Mouse (Mus musculus) frontal cortex, postnatal 36 days (tissue): Measurements from ENCODE around the gene Cenpu.

ENCODE experiments used
- DNase-seq, 2 experiments: peaks; one replicate each; pipeline ENCODE4 v3.0.0; 2022; ENCODE audit warnings: low spot score in 2 of 2

Cenpu gene

GRCm38 (mm10) chr8:46599314-46599904 lies 47.6 kb downstream of the Cenpu start:
- DNase-seq, result no peak

DNA sequence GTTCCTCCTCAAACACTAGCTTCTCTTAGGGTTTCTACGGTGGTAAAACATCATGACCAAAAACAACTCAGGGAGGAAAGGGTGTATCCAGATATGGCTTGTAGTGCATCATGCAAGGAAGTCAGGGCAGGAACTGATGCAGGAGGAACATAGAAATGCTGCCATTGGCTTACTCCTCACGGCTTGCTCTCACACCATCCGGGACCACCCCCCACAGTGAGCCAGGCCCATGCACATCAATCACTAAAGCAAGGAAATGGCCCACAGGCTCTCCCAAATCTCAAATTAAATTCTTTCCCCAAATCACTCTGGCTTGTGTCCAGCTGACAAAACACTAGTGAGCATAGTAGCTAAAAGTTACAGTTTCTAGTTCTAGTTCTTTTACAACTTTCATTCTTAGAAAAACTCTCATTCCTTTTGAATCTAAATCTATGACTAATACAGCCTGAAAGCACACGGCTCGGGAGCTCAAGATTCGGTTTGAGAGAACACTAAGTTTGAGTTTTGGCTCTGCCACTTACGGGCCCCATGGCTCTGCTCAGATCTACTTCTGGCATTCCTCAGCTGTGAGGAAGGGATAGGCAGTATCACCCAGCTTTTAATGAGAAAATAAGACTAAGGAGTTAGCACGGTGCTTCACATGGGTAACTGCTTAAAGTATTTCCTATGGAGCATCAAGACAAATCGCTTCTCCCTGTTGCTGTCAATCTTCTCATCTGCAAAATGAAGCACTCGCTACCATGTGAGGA lies 49.3 kb downstream of the Cenpu start:
- DNase-seq, result no peak

DNA sequence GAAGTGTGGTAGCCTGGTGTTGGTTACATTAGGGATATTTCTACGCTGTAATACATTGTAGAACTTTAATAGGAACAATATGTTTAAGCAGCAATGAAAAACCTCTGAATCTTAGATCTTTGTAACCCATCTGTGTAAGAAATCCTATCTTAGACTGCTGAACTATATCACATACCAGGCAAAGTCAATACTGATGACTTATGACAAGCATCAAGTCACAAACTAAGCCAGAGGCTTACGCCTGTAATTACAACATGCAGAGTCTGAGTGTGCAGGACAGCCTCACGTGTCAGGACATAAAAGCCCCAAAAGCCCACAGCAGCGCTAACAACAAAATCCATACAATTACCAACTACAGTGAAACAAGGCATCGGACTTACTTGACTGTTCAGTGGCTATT lies 51.8 kb downstream of the Cenpu start:
- no peak for DNase-seq

GRCm38 (mm10) chr8:46606930-46607329 lies 55.1 kb downstream of the Cenpu start:
- no peak for DNase-seq

- DNase-seq, result no peak
Observed at GRCm38 (mm10) chr8:46611557-46611956, 59.7 kb downstream of the Cenpu start.

DNA sequence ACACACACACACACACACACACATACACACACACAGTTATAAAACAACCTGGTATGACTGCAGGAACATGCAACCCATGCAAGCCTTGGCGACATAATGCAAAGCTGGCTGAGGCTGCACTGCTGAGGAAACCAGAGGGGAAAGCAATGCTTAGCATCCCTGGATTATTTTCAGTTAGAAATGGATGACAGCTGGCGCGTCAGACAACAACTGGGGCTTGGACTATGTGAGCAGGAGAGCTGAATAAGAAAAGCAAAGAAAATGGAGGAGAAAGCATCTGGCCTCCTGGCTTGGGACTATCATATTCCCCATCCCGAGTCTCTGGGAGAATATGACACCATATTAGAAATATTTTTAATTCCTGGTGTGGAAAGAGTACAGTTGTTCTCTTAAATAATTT lies 61.1 kb downstream of the Cenpu start:
- DNase-seq, result peak in 1 of 2 experiments; percentile 29

GRCm38 (mm10) chr8:46613377-46613776 lies 61.5 kb downstream of the Cenpu start:
- peak in 1 of 2 experiments; percentile 15 for DNase-seq

GRCm38 (mm10) chr8:46615936-46616335 lies 64.1 kb downstream of the Cenpu start:
- no peak for DNase-seq

- DNase-seq, result peak; percentile 90 to 91
Observed at GRCm38 (mm10) chr8:46616879-46617689, 65.3 kb downstream of the Cenpu start, which contains the start of the genes Primpol and Casp3. Gene Primpol (minus strand): TSS chr8:46617212. Gene Casp3 (plus strand): TSS chr8:46617291.

DNA sequence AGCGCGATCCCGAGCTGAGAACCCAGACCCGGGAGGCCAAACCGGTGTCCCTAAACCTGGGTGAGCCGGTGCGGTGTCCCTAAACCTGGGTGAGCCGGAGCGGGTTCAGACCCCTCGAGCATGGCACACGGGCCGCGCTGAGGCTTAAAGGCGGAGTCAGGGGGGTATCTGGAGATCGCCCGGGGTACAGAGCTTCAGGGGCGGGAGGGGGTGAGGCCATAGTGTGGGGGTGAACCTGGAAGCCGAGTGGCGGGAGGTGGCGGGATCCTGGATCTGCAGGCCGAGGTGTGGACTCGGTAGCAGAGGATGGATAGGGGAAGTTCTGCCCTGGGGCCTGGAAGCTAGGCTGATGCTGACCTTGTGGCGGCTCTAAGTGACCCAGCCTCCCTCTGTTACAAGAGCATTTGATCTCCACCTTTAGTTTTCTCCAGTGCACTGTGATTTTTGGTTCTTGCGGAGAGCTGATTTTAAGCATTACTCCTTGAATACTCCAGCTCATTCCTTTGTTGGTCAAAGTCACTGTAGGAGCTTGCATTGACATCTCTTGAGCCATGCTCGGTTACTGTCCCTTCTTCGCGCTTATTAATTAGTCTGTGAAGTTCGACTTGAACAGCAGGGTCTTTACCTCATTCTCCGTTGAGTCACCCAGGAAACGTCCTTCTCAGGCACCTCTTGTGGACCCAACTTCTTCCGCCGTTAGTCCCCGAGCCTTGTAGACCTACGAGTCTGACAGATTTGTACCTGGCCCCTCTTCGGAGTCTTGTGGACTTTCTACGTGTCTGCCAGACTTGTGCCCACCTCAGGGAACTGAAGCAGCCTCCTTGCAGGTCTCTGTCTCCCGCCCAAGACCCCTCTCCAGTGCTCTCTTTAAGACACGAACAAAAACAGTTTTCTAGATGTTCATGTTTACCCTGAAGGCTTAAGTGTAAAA lies 66.1 kb downstream of the Cenpu start:
- peak; percentile 16 to 18 for DNase-seq

DNA sequence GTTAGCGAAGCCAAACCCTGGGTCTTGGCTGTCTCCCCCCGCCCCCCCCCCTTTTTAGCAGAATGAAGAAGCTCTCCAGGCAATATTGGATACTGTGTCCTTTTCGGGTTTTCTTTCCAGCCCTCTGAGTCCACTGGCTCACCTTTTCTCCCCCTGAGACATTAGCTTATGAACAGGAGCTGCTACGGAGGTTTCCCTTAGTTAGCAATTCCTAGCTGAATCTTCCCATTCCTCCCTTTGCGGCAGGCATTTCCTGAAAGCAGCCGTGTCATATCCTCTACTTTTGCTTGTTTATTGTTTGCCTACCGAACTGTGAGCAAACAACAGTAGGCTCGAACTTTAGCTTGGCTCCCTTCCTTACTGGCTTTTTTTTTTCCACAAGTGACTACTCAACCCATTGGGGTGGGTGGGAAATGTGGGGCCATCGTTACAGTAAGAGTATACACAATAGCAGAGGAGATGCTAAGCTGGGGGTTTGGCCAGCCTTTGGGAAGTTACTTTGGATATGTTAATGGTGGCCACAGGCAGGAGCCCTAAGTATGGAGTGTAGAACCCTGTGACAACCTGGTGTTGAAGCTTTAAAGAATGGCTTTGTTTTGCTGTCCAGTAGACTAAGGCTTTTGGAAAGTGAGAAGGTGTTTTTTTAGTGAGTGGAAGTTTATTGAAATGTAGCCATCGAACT lies 67.0 kb downstream of the Cenpu start:
- DNase-seq, result no peak

DNA sequence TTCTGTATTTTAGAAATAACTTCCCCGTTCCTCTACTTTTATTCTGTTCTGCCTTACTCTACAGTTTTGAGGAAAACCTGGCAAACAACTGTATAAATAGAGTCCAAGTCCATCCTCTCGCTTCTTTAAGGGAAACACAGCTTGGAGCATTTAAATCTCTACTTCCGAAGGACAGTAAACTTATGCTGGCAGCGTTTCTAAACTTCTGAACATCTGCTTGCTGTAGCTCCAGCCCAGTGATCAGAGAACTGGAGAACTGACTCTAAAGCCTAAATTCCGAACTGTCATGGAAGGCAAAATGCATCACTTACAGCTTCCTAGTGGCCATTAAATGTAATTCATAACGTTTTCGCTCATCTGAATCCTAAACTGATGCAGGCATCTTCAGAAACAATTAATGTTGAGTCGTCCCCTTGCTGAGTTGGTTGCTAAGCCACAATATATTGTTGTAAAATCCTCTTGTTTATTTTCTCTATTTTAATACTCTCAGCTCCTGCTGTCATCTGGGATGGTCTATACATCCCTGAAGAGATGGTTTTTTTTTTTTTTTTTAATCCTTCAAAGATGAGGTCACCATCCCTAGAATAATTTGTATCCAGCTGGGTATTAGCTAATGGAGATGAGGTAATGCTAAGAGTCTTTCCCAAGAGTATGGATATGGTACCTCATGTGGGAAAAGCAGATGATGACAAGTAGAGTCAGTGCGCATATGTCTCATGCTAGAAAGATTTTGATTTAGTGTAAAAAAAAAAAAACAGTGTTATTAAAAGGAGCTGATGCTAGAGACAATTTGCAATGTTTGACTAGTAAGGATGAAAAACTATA lies 70.8 kb downstream of the Cenpu start:
- DNase-seq, result no peak

- DNase-seq, result no peak
Observed at GRCm38 (mm10) chr8:46625166-46625565, 73.3 kb downstream of the Cenpu start.

GRCm38 (mm10) chr8:46626642-46627041 lies 74.8 kb downstream of the Cenpu start:
- DNase-seq, result no peak

DNA sequence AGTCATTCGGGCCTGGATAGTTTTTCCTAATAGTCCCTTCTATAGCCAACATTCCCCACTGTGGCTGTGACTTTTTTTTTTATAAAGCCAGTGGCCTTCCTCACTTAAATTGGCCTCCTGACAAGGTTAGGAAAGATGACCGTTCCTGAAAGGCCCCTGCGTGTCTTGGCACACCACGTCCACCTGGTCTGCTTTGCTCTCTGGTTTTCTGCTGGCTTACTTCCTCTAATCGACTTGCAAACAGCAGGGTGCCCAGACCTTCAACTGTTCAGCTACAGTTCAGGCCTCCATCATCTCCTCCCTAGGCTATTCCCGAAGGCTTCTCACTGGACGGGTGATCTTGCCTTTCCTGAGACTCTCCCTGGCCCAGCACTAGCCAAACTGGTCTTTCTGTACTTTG lies 76.1 kb downstream of the Cenpu start:
- DNase-seq, result no peak

DNA sequence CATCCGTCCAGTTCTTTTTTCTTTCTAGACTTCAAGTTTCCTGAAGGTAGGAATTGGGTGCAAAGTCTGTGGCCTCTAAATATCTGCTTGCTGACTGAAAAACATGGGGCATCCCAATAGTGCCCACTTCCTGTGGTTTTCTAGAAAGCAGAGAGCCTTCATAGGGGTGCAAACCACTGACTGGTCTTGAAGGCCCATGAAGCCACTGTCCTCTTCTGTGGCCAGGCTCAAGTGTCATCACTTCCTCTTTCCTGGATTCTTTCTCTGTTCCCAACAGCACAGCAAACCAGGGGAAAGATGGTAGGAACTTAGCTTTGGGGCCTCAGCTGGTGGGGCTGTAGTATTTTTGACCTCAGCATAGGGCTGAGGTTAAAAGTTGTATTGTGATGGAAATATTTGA lies 76.8 kb downstream of the Cenpu start:
- DNase-seq, result no peak
